Comparison of ENCODE assay signal across 13 mouse cellular contexts in the genomic region with DNA sequence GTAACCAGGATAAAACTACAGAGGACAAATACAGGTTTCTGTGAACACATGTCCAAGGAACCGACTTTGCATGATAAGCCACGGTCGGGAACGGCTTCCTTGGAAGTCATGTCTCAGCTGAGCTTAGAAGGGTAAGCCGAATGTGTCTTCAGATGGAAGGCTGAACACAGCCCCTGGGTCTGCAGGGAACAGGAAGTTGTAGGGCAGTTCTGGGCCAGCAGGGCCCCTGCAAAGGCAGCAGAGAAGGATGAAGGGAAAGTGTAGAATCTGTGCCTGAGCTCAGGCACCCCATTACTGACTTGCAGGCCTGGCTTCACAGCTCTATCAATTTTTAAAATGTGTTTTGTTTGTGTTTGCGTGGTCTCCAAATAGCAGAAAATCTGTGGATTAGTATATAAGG. TPM values are rescaled to one million over a fixed set of nuclear protein-coding genes. Genes with fewer than 3 reads are reported as not detected.
A peak's percentile ranks its signal among the peaks of the same experiment; 100 is the strongest.
DNase-seq lines count a peak whose midpoint lies in the region; ATAC-seq and TF ChIP-seq lines count a peak whose summit lies in the region.
"Had no signal": no experiment of that assay in that cellular context is flagged by ENCODE, and none has a peak within 500 bp of the region (broad histone marks: within the 10 kb centered on the region; RNA-seq: fewer than 3 reads in every experiment).

No protein-coding gene starts in this region.

- H3K4me1 ChIP-seq in forebrain, embryonic 10.5 days = peaks cover 25% of the 10 kb centered on the region
- no peaks in the 10 kb centered on the region for H3K4me1 ChIP-seq in forebrain, embryonic 14.5 days (ENCODE audit: control insufficient read depth, insufficient read depth, low read length)
- H3K4me1 ChIP-seq in heart, embryonic 16.5 days (ENCODE audit: control insufficient read depth, insufficient read depth, low read length) = peaks cover 42% of the 10 kb centered on the region

- H3K27ac ChIP-seq in forebrain, embryonic 10.5 days = peak overlapping the region; percentile 21; the same call in 1 of the 2 replicates
- H3K27ac ChIP-seq in forebrain, embryonic 14.5 days (ENCODE audit: low read depth, low read length) = no peak overlapping the region
- H3K27ac ChIP-seq in layer of hippocampus, adult 2 months = peak overlapping the region; percentile 46; the same call in 1 of the 2 replicates
- H3K27ac ChIP-seq in heart, embryonic 16.5 days (ENCODE audit: low read length) = peak overlapping the region; percentile 78
- H3K27ac ChIP-seq: liver, embryonic 15.5 days had no signal

- no peak for DNase-seq in forebrain, embryonic 10.5 days (ENCODE audit: extremely low spot score, low spot score)
- DNase-seq in forebrain, embryonic 14.5 days (ENCODE audit: low spot score) = no peak
- no peak for DNase-seq in layer of hippocampus, adult 2 months (ENCODE audit: low spot score in 2 of 2)
- DNase-seq in layer of hippocampus, adult 11-12 months (ENCODE audit: low spot score) = no peak
- peak; percentile 44 for DNase-seq in splenic B cell, adult 2 months (ENCODE audit: low read depth, low spot score)
- DNase-seq in urinary bladder, adult 18-20 months (ENCODE audit: low spot score in 2 of 2) = no peak
- no peak for DNase-seq in right cerebral cortex, postnatal 10 days (ENCODE audit: low spot score in 2 of 2)
- DNase-seq: embryo, embryonic 11 days had no signal

- no peaks in the 10 kb centered on the region for H3K27me3 ChIP-seq in forebrain, embryonic 10.5 days (ENCODE audit: poor library complexity, severe bottlenecking)
- no peaks in the 10 kb centered on the region for H3K27me3 ChIP-seq in forebrain, embryonic 14.5 days (replicated peaks; ENCODE audit: control insufficient read depth, insufficient read depth, low read length)
- H3K27me3 ChIP-seq in heart, embryonic 16.5 days (ENCODE audit: control insufficient read depth, insufficient read depth, low read length) = no peaks in the 10 kb centered on the region
- H3K27me3 ChIP-seq in splenic B cell, adult 2 months (ENCODE audit: control insufficient read depth, insufficient read depth, low read length, poor library complexity, severe bottlenecking) = no peaks in the 10 kb centered on the region
- H3K27me3 ChIP-seq: liver, embryonic 15.5 days had no signal

- H3K9ac ChIP-seq in forebrain, embryonic 14.5 days (ENCODE audit: low read length) = no peak overlapping the region
- H3K9ac ChIP-seq in heart, embryonic 16.5 days (ENCODE audit: low read length) = peak overlapping the region; percentile 20; the same call in 1 of the 2 replicates
- H3K9ac ChIP-seq: liver, embryonic 15.5 days had no signal

- ATAC-seq in forebrain, embryonic 14.5 days = no peak
- no peak for ATAC-seq in heart, embryonic 16.5 days (replicated peaks; ENCODE audit: extremely low read depth, insufficient read depth, low FRiP score)

- H3K36me3 ChIP-seq in forebrain, embryonic 10.5 days (replicated peaks) = no peaks in the 10 kb centered on the region
- no peaks in the 10 kb centered on the region for H3K36me3 ChIP-seq in forebrain, embryonic 14.5 days (ENCODE audit: control insufficient read depth, insufficient read depth, low read length)
- H3K36me3 ChIP-seq in heart, embryonic 16.5 days (ENCODE audit: control insufficient read depth, insufficient read depth) = no peaks in the 10 kb centered on the region
- H3K36me3 ChIP-seq in splenic B cell, adult 2 months (ENCODE audit: control insufficient read depth, insufficient read depth, low read length, poor library complexity, severe bottlenecking) = no peaks in the 10 kb centered on the region
- H3K36me3 ChIP-seq: liver, embryonic 15.5 days had no signal

- H3K9me3 ChIP-seq in forebrain, embryonic 10.5 days = no peaks in the 10 kb centered on the region
- H3K9me3 ChIP-seq in forebrain, embryonic 14.5 days (replicated peaks; ENCODE audit: control insufficient read depth, low read length) = no peaks in the 10 kb centered on the region
- no peaks in the 10 kb centered on the region for H3K9me3 ChIP-seq in heart, embryonic 16.5 days (replicated peaks; ENCODE audit: control insufficient read depth, low read length)
- H3K9me3 ChIP-seq: liver, embryonic 15.5 days had no signal

- no peak overlapping the region for H3K4me2 ChIP-seq in forebrain, embryonic 14.5 days (ENCODE audit: low read length)
- no peak overlapping the region for H3K4me2 ChIP-seq in heart, embryonic 16.5 days (ENCODE audit: low read depth, low read length)
- H3K4me2 ChIP-seq: liver, embryonic 15.5 days had no signal

- TF ChIP-seq CTCF in layer of hippocampus, adult 2 months (conservative IDR thresholded peaks at IDR 0.05) = peak; percentile 27

- no peak overlapping the region for H3K4me3 ChIP-seq in forebrain, embryonic 10.5 days
- H3K4me3 ChIP-seq in forebrain, embryonic 14.5 days (ENCODE audit: low read depth, low read length) = no peak overlapping the region
- H3K4me3 ChIP-seq in layer of hippocampus, adult 2 months = no peak overlapping the region
- H3K4me3 ChIP-seq in heart, embryonic 16.5 days (ENCODE audit: low read length) = no peak overlapping the region
- H3K4me3 ChIP-seq: liver, embryonic 15.5 days; myocyte had no signal

- WGBS in forebrain, embryonic 10.5 days = 89% methylated on average over 6 of the region's 6 CpGs
- WGBS in forebrain, embryonic 14.5 days = 94% methylated on average over 6 of the region's 6 CpGs
- 52% methylated on average over 6 of the region's 6 CpGs for WGBS in heart, embryonic 16.5 days

RNA-seq across cellular contexts. Expression of gene Gm17571, which starts 22.2 kb away (rescaled TPM):
- not detected in 2 replicates for polyA plus RNA-seq in forebrain, embryonic 10.5 days (2016; fragmentation: Nextera tagmentation; extraction: Ambion mirVana)
- polyA plus RNA-seq in forebrain, embryonic 14.5 days (2014; fragmentation: Nextera tagmentation; extraction: Ambion mirVana) = not detected in 2 replicates
- total RNA-seq in layer of hippocampus, adult 2 months (2021) = not detected
- not detected in 2 replicates for polyA plus RNA-seq in heart, embryonic 16.5 days (2015; fragmentation: Nextera tagmentation; extraction: Ambion mirVana)
- total RNA-seq: layer of hippocampus, adult 8-10 months had no signal
- polyA plus RNA-seq: brain, embryonic 14.5 days; liver, embryonic 15.5 days; myocyte had no signal
